Mouse (Mus musculus) B cell, adult 62 days (primary cell): ENCODE results near the gene 1700029J07Rik. TPM values are rescaled to one million over a fixed set of nuclear protein-coding genes. Genes with fewer than 3 reads are reported as not detected.

Source experiments
- total RNA-seq: library from RNA; stranded (reverse); gene quantifications from 4 replicates; pipeline ENCODE4 v1.2.4, GENCODE M21; 2023

Gene 1700029J07Rik
- total RNA-seq, result 5.7 to 7.8 TPM (median 6.9 TPM) in 4 replicates

DNA sequence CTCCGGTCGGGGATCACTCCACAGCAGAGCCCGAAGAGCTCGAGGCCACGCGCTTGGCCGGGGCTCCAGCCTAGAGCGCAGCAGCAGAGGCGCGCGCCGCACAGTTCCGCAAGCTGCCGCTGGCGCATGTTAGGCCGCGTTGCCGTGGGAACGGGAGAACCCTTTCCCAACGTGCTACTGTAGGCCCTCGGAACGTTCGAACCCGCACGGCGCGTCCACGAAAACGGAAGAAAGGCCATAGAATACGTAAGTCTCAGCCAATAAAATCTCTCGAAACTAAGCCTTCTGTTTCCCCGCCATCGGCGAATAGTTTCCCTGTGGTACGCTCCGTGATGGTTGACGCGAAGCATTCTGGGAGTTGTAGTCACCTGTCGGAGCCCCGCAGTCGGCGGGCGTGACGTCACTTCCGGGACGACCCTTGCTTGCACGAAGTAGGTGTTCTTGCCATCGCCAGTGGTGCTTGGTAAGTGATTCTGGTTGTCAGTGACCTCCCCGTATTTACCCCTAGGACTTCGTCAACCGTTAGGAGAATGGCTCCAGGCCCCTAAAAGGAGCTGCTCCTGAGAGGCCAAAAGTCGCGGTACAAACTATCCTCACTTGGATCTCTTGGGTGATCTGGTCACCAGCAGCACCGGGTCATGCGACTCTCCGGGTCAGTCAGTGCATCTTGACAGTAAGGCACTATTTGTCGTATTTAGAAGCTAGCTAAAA, at the start of gene 1700029J07Rik, which contains the start of gene Ufsp2:
TSS of gene 1700029J07Rik (minus strand) at position 127 of the 711 bp plus-strand sequence.
TSS of gene Ufsp2 (plus strand) at position 403 of the 711 bp plus-strand sequence.

DNA sequence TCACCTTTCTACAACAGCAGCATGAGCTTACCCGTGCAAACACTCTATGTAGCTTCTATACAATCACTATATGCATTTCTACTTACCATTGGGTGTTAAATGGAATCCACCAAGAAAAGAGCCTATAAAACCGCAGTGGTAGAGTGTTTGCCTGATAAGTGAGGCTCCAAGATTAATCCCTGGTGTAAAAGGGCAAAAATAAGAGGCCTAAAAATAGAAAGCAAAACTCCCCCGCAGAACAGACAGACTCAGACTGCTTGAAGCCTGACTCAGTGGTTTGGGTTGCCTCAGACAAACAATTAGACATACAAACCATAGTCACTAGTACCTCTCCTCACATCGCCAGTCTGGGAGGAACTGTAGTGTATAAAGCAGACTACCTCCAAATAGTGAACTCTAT, 30.5 kb upstream of the 1700029J07Rik start, which contains the start of gene Ankrd37:
TSS of gene Ankrd37 (minus strand) at position 112 of the 400 bp plus-strand sequence.

DNA sequence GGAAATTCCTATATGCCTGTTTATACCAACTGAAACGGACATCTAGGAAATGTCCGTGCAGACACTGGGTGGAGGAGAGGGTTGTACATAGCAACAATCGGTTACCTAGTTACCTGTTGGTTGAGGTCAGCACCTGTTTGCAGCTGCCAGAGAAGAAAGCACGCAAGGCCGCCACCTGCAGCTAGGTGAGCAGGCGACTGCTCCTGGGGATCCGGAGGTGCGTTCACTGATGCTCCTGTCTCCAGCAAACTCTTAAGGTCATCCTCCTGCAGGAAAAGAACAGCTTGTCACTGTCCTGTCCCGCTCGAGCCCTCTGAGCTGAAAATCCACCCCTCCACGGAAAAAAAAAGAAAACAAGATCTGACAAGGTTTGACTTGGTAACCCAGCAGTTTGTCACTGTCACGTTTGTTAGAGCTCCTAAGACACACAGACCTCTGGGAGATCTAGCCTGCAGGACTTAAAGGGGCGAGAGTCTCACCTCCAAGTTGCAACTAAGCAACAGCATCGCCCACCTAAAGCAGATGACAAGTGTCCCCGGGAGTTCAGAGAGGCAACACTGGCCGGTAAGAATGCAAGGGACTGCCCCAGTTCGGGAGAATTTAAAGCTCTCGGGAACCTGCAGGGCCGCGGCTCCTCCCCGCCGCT, 24.2 kb upstream of the 1700029J07Rik start, which contains the start of gene Lrp2bp:
TSS of gene Lrp2bp (plus strand) at position 166 of the 646 bp plus-strand sequence.

DNA sequence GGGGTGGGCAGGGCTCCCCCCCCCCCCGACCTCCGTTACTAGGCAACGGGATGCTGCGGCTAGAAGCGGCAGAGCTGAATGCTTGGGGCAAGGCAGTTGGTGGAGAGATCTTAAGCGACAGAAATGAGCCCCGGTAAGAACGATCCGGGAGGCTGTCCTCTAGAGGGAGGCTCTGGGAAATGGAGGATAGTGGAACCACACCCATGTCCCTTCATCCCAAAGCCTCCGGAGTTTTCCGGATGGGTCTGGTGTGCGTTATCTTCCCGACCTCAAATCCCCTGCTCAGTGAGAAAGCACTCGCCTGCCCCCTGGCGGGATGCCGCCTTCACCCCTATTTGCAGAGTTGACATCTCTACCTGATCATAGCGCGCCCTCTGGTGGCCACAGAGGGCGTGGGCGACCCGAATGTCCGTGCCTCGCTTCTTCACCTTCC, 40.5 kb downstream of the 1700029J07Rik start, which contains the start of gene Ccdc110:
TSS of gene Ccdc110 (plus strand) at position 38 of the 433 bp plus-strand sequence.

Other genes starting within 250 kb of the 1700029J07Rik start
- 0.23 to 1.2 TPM (median 0.58 TPM) in 4 replicates for gene Pdlim3, start 89.8 kb downstream of the 1700029J07Rik start, total RNA-seq
- not detected in 4 replicates for gene Ccdc110, start 40.6 kb downstream of the 1700029J07Rik start, total RNA-seq
- gene Ufsp2, start 276 bp upstream of the 1700029J07Rik start, total RNA-seq, result 20.0 to 30.0 TPM (median 22.6 TPM) in 4 replicates
- 0.46 to 0.78 TPM in 2 of 4 replicates, not detected in the others for gene Lrp2bp, start 24.1 kb upstream of the 1700029J07Rik start, total RNA-seq
- 9.0 to 12.5 TPM (median 11.2 TPM) in 4 replicates for gene Ankrd37, start 30.5 kb upstream of the 1700029J07Rik start, total RNA-seq
- gene Cfap97, start 176.5 kb upstream of the 1700029J07Rik start, total RNA-seq, result 19.8 to 28.2 TPM (median 24.7 TPM) in 4 replicates
- 33.3 to 42.5 TPM (median 39.1 TPM) in 4 replicates for gene Snx25, start 176.9 kb upstream of the 1700029J07Rik start, total RNA-seq
- gene Slc25a4, start 236.0 kb upstream of the 1700029J07Rik start, total RNA-seq, result 58.8 to 70.1 TPM (median 60.2 TPM) in 4 replicates